Mouse (Mus musculus) midbrain, embryonic 14.5 days (tissue): ENCODE data around the gene Slc5a4a. TPM values are rescaled to one million over a fixed set of nuclear protein-coding genes. Genes with fewer than 3 reads are reported as not detected.

ENCODE experiments used
- ATAC-seq: fragments of 200-750 bp; cut with Nextera tagmentation; 2 replicates; pipeline ENCODE4 v1.8.0; 2017; ENCODE audit warnings: moderate number of reproducible peaks, moderate library complexity; ENCODE audit not compliant: low FRiP score, low TSS enrichment
- DNase-seq: peaks from one replicate; pipeline ENCODE4 v3.0.0-alpha.2; 2015
- H3K27ac ChIP-seq: fragments of 300-500 bp; sonication (generic); replicated peaks from 2 replicates; pipeline ENCODE4 v1.5.1; 2014; ENCODE audit warnings: mild to moderate bottlenecking, low read depth, low read length, moderate library complexity
- H3K27me3 ChIP-seq: fragments of 300-500 bp; sonication (generic); 2 replicates; pipeline ENCODE4 v1.6.1; 2014; ENCODE audit warnings: low read length, control low read depth, mixed read lengths; ENCODE audit not compliant: control insufficient read depth, insufficient read depth
- H3K36me3 ChIP-seq: fragments of 300-500 bp; sonication (generic); 2 replicates; pipeline ENCODE4 v1.6.1; 2014; ENCODE audit warnings: low read length, control low read depth; ENCODE audit not compliant: control insufficient read depth, insufficient read depth
- H3K4me1 ChIP-seq: fragments of 300-500 bp; sonication (generic); 2 replicates; pipeline ENCODE4 v1.6.1; 2014; ENCODE audit warnings: mild to moderate bottlenecking, antibody characterized with exemption, low read length, control low read depth; ENCODE audit not compliant: control insufficient read depth, insufficient read depth
- H3K4me2 ChIP-seq: fragments of 300-500 bp; sonication (generic); 2 replicates; pipeline ENCODE4 v1.6.1; 2014; ENCODE audit warnings: mild to moderate bottlenecking, low read length, moderate library complexity
- H3K4me3 ChIP-seq: fragments of 300-500 bp; sonication (generic); replicated peaks from 2 replicates; pipeline ENCODE4 v1.5.1; 2014; ENCODE audit warnings: low read depth, low read length
- H3K9ac ChIP-seq: fragments of 300-500 bp; sonication (generic); replicated peaks from 2 replicates; pipeline ENCODE4 v1.6.1; 2014; ENCODE audit warnings: mild to moderate bottlenecking, low read length, moderate library complexity
- H3K9me3 ChIP-seq: fragments of 300-500 bp; sonication (generic); 2 replicates; pipeline ENCODE4 v1.6.1; 2016; ENCODE audit warnings: low read length, control low read depth, mixed read lengths; ENCODE audit not compliant: control insufficient read depth
- WGBS: fragments of 180-500 bp; shearing (Covaris S2); extraction: QIAGEN DNeasy Blood & Tissue Kit; methylation state at CpG from one replicate; pipeline ENCODE4 v1.1.7; 2014; 5-methylcytosine and 5-hydroxymethylcytosine counted together
- polyA plus RNA-seq: library from polyadenylated mRNA; unstranded; fragments of >200 nt; fragmentation: Nextera tagmentation; extraction: Ambion mirVana; gene quantifications from 2 replicates; pipeline ENCODE4 v1.2.1, GENCODE M21; 2014

The Slc5a4a gene
- 0.13 TPM in 1 of 2 replicates, not detected in the other for polyA plus RNA-seq

DNA sequence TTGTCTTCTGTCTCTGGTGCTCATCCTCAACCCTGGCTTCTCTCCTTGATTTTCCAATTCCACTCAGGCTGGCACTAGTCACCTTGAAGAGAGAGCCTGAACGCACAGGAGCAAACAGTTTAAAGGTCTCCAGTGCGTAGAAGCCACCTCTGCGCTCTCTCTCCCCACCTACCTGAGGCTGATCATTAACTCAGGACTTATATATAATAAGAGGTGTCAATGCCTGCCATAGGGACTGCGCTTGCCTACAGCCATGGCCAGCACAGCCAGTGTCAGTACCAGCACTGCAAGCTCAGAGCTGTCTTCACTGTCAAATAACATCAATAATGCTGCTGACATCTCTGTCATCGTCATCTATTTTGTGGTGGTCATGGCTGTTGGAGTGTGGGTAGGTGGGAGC lies at the start of gene Slc5a4a:
Slc5a4a (plus strand) TSS at position 174 of the 400 bp plus-strand sequence.
- no peaks in the 10 kb centered on the region for H3K4me1 ChIP-seq
- no peak within 1 kb of the TSS for H3K9ac ChIP-seq
- WGBS = 92% methylated on average over 5 of the region's 5 CpGs
- no peaks in the 10 kb centered on the region for H3K36me3 ChIP-seq
- H3K4me2 ChIP-seq = no peak within 1 kb of the TSS
- no peak within 1 kb of the TSS for H3K27ac ChIP-seq
- no peak for ATAC-seq
- no peak for DNase-seq
- H3K27me3 ChIP-seq = no peaks in the 10 kb centered on the region
- H3K9me3 ChIP-seq = no peaks in the 10 kb centered on the region
- no peak within 1 kb of the TSS for H3K4me3 ChIP-seq

DNA sequence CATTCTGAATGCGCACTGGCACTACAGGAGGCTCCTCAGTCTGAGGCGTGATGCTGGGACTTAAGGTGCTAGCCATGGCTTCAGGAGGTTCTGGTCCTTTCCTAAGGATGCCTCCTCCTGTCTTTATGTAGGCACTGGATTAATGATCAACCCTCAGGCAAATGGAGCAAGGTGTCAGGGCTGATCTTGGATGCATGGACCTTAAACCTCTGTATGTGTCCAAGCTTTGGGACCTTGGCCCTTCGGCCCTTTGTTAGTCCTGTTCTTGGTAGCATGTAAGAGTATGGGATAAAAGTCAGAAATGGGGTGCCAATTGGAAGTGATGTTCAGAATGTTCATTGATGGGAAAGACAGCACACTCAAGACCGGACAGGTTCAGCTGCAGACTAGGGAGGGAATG lies 36.4 kb upstream of the Slc5a4a start, which contains the start of gene Slc5a4b:
Slc5a4b (minus strand) TSS at position 101 of the 400 bp plus-strand sequence.
- Histone ChIP-seq H3K4me2 (no peak within 1 kb of the TSS), H3K4me3 (no peak within 1 kb of the TSS), H3K9ac (no peak within 1 kb of the TSS), H3K9me3 (no peaks in the 10 kb centered on the region), H3K4me1 (no peaks in the 10 kb centered on the region), H3K27me3 (no peaks in the 10 kb centered on the region), H3K36me3 (no peaks in the 10 kb centered on the region), H3K27ac (no peak within 1 kb of the TSS)
- no peak for DNase-seq
- WGBS = 90% methylated on average over 4 of the region's 4 CpGs
- no peak for ATAC-seq

DNA sequence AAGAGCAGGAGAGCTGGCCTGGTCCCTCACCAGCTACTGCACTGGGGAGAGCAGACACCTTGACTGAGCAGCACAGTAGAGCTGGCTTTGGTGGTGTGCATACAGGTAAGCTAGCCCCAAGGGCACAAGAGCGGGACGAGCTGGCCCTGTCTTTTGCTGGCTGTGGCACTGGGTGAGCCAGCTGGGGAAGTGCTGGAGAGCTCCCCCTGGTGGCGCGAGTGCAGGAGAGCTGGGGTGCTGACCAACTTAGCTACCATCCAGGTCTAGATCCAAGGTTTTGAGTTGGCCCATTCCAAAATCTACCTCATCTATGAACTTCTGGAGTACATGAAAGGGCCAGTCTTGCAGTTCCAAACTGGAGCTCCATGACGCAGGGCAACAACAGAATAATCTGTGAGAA lies 29.3 kb upstream of the Slc5a4a start:
- ATAC-seq (no peak), DNase-seq (peak; percentile 20)
- Histone ChIP-seq H3K27me3 (no peaks in the 10 kb centered on the region), H3K36me3 (no peaks in the 10 kb centered on the region), H3K4me3 (no peak overlapping the region), H3K4me2 (no peak overlapping the region), H3K4me1 (no peaks in the 10 kb centered on the region), H3K27ac (no peak overlapping the region), H3K9me3 (no peaks in the 10 kb centered on the region), H3K9ac (no peak overlapping the region)
- 35% methylated on average over 5 of the region's 5 CpGs for WGBS

DNA sequence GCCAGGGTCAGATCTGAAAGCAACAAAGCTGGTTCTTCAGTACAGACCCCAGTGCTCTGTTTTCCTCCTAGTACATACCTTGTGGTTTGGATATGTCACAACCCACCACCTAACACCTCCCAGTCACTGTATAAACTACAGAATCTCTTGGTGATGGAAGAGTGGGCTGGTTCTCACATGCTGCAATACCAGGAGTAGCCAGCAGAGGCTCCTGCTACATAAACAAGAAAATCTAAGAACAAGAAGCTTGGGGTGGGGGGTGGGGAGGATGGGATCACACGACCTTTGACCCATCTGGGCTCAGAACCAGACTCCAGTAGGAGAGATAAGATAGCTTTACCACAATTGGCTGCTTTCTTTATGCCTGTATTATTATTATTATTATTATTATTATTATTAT lies 28.5 kb upstream of the Slc5a4a start:
- no peak overlapping the region for H3K4me2 ChIP-seq
- 17% methylated on average over 1 of the region's 1 CpGs for WGBS
- no peaks in the 10 kb centered on the region for H3K36me3 ChIP-seq
- H3K27ac ChIP-seq = no peak overlapping the region
- DNase-seq (peak; percentile 17), ATAC-seq (no peak)
- no peaks in the 10 kb centered on the region for H3K9me3 ChIP-seq
- H3K4me3 ChIP-seq = no peak overlapping the region
- H3K27me3 ChIP-seq = no peaks in the 10 kb centered on the region
- no peak overlapping the region for H3K9ac ChIP-seq
- no peaks in the 10 kb centered on the region for H3K4me1 ChIP-seq

DNA sequence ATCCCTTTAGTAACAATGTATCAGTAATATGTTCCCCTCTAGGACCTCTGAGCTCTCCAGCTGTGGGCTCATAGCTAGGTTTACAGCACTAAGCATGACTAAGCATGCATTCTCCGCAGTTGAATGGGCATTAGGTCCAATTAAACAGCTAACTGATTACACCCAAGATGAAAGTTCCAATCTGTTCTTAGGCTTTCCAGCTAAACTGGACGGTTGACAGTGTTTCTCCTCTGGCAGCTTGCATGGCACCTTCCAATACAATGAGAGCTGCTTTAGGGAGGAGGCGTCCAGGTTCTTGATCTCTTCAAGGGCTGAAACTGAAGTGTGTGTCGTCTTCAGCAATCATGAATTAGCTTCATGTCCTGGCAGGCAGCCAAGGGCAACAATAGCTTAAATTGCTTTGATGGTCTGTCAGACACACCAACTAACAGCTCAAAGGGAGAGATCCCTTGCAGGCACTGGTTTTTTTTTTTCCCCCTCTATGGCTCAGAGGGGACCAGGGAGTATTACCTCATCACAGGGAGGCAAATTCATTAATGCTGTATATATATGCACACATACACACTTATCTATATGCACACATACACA lies 27.0 kb upstream of the Slc5a4a start:
- H3K4me2 ChIP-seq = no peak overlapping the region
- no peaks in the 10 kb centered on the region for H3K9me3 ChIP-seq
- no peak overlapping the region for H3K4me3 ChIP-seq
- H3K4me1 ChIP-seq = no peaks in the 10 kb centered on the region
- H3K9ac ChIP-seq = no peak overlapping the region
- peak; percentile 64 for DNase-seq
- H3K36me3 ChIP-seq = no peaks in the 10 kb centered on the region
- WGBS = 32% methylated on average over 4 of the region's 4 CpGs
- H3K27ac ChIP-seq = no peak overlapping the region
- ATAC-seq = no peak
- H3K27me3 ChIP-seq = no peaks in the 10 kb centered on the region

DNA sequence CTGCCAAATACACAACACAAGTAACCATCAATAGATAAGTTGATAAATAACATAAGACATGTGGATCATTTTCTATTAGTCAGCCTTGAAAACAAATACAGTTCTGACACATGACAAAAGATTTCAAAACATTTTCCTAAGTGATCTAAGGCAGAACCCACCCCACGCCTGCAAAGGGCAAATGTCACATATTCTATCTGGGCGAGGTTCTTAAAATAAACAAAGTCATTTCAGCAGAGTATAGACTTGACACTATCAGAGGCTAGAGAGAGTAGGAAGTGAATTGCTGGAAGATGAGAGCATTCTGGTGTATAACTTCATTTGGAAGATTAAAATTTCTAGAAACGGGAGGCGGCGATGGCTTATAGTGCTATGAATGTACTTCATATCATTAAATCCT lies 25.8 kb upstream of the Slc5a4a start:
- Histone ChIP-seq H3K4me1 (no peaks in the 10 kb centered on the region), H3K27me3 (no peaks in the 10 kb centered on the region), H3K9me3 (no peaks in the 10 kb centered on the region), H3K36me3 (no peaks in the 10 kb centered on the region), H3K4me2 (no peak overlapping the region), H3K4me3 (no peak overlapping the region), H3K9ac (no peak overlapping the region), H3K27ac (no peak overlapping the region)
- no peak for ATAC-seq
- DNase-seq = no peak
- WGBS = 90% methylated on average over 5 of the region's 5 CpGs

DNA sequence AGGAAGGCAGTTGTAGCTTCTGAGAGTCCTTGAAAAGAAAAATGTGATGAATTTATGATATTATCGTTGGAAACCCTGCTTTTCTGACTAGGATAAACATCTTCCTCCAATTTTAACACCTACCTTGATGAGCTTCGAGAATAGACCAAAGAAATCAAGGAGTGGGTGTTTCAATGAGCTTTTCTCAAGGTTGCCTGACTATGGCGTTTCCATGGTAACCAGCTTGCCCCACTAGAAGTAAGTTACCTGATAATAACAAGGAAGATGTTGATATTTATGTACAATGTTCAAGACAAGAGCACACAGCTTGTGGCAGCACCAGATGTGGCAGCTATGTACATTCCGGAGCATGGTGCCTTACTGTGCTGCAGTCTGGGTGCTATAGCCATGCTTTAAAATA lies 14.7 kb upstream of the Slc5a4a start:
- DNase-seq (peak; percentile 61), ATAC-seq (no peak)
- H3K27me3 ChIP-seq = no peaks in the 10 kb centered on the region
- WGBS = 68% methylated on average over 4 of the region's 4 CpGs
- H3K27ac ChIP-seq = no peak overlapping the region
- no peak overlapping the region for H3K4me2 ChIP-seq
- no peak overlapping the region for H3K9ac ChIP-seq
- H3K9me3 ChIP-seq = no peaks in the 10 kb centered on the region
- no peaks in the 10 kb centered on the region for H3K4me1 ChIP-seq
- no peak overlapping the region for H3K4me3 ChIP-seq
- H3K36me3 ChIP-seq = no peaks in the 10 kb centered on the region

DNA sequence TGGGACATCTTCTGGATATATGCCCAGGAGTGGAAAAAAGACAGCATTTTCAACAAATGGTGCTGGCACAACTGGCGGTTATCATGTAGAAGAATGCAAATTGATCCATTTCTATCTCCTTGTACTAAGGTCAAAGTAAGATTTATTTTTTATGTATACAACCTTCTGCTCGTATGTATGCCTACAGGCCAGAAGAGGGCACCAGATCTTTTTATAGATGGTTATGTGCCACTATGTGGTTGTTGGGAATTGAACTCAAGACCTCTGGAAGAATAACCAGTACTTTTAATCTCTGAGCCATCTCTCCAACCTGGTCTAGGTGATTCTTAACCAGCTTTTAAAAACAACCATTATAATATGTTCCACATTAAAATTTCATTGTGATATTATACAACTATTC lies 10.9 kb upstream of the Slc5a4a start:
- Histone ChIP-seq H3K9me3 (no peaks in the 10 kb centered on the region), H3K36me3 (no peaks in the 10 kb centered on the region), H3K27me3 (no peaks in the 10 kb centered on the region), H3K4me1 (no peaks in the 10 kb centered on the region), H3K4me2 (no peak overlapping the region), H3K4me3 (no peak overlapping the region), H3K27ac (no peak overlapping the region), H3K9ac (no peak overlapping the region)
- DNase-seq (no peak), ATAC-seq (no peak)
- WGBS = 82% methylated on average over 2 of the region's 2 CpGs

DNA sequence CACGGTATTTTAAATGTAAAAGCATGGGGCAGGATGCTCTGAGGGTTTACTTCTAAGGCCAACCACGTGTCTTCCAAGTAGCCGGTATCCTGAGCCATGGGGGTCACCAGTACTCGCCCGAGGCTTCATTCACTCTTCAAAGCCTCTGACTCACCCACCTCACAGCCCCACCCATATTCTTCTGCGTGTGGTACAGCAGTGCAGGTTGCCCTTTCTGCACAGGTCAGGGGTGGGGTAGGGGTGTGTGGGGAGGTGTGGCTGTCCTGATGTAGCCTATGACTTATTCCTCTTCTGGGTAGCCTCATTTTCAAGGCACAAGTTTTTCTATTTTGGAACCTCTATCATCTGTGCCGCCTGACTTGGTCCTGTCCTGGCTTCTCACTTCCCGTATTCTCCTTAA lies 405 bp upstream of the Slc5a4a start:
- 73% methylated on average over 8 of the region's 8 CpGs for WGBS
- Histone ChIP-seq H3K4me3 (no peak overlapping the region), H3K27ac (no peak overlapping the region), H3K4me1 (no peaks in the 10 kb centered on the region), H3K36me3 (no peaks in the 10 kb centered on the region), H3K27me3 (no peaks in the 10 kb centered on the region), H3K9me3 (no peaks in the 10 kb centered on the region), H3K4me2 (no peak overlapping the region), H3K9ac (no peak overlapping the region)
- DNase-seq = no peak
- ATAC-seq = no peak
